Mouse (Mus musculus): ENCODE measurements around the gene Tgfb1i1. TPM values are rescaled to one million over a fixed set of nuclear protein-coding genes. Genes with fewer than 3 reads are reported as not detected.

Gene Tgfb1i1
- 111 and 113 TPM in 2 replicates for polyA plus RNA-seq (2015; fragmentation: Nextera tagmentation; extraction: Ambion mirVana)

DNA sequence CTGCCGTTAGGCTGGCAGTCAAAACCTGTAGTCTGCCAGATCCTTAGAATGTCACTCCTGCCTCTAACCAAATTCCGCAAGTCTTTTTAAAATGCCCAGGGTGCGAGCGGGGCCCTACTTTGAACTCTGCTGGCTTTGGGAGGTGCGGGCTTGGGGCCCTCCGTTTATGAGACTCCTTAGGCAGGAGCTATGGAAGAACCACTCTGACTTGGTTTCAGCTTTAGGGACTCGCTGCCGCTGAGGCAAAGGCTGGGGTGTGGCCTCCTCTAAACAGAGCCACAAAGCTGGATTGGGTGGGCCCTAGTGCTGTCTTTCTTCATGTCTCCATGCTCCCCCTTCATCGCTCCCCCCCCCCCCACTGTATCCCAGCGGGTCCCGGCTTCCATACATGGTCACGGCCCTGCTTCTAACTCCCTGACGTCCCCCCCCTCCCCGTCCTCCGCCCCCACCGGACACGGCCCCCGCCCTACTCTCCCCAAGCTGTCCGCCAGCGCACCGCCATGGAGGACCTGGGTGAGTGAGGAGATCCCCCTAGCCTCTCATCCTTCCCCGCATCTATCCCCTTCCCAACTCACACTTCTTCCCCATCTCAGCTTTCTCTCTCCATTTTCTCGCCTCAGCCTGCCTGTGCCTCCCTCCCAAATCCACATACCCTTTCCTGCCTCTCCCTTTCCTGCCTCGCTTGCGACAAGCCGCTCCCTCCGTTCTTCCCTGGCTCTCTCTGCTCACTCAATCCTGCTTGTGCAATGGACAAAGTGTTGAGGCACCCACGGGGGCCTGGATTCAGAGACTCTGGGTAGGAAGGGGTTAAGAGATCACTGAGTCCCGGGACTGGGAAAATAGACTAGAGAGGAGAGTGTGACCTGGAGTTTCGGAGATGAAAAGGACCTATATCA is at the start of gene Tgfb1i1:
Gene Tgfb1i1, plus strand, starts transcription at position 317 of the 896 bp plus-strand sequence.
- H3K36me3 ChIP-seq (ENCODE audit: control insufficient read depth, insufficient read depth), result peaks cover 28% of the 10 kb centered on the region
- 4% methylated on average over 29 of the region's 30 CpGs for WGBS
- TF ChIP-seq CTCF (IDR thresholded peaks at IDR 0.05; ENCODE audit: low read depth), result no peak

DNA sequence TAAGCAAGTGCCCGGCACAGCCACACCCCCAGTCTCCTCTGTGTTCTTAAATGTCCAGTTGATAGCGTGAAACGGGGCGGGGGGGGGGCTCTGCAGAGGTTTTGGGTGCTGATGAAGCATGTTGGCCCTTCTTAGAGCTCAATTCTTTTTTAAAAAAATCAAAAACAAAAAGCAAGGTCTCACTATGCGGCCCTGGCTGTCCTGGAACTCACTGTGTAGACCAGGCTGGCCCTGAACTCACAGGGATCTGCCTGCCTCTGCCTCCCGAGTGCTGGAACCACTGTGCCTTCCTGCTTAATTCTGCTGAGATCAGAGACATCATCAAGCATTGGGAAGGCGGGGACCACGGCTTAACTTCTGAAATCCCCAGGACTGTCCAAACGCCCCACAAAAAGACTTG is 45.0 kb upstream of the Tgfb1i1 start:
- no peaks in the 10 kb centered on the region for H3K9me3 ChIP-seq (ENCODE audit: control insufficient read depth)
- no peak for TF ChIP-seq CTCF (IDR thresholded peaks at IDR 0.05; ENCODE audit: low read depth)
- H3K9ac ChIP-seq (ENCODE audit: low read depth, low read length), result no peak overlapping the region
- no peak overlapping the region for H3K4me2 ChIP-seq (replicated peaks; ENCODE audit: low read depth)
- no peak for ATAC-seq
- no peak overlapping the region for H3K27ac ChIP-seq (ENCODE audit: low read depth, low read length)
- no peak overlapping the region for H3K4me3 ChIP-seq (ENCODE audit: low read depth, low read length)
- H3K4me1 ChIP-seq (replicated peaks; ENCODE audit: control insufficient read depth, insufficient read depth, low read length), result no peaks in the 10 kb centered on the region; the same call in 1 of the 2 replicates
- no peaks in the 10 kb centered on the region for H3K27me3 ChIP-seq (replicated peaks; ENCODE audit: control insufficient read depth, insufficient read depth, low read length)
- H3K36me3 ChIP-seq (ENCODE audit: control insufficient read depth, insufficient read depth), result no peaks in the 10 kb centered on the region
- 87% methylated on average over 9 of the region's 9 CpGs for WGBS

More for the DNA sequence above, at the start of gene Tgfb1i1:
- Histone ChIP-seq H3K4me2 (replicated peaks; ENCODE audit: low read depth) (peak within 1 kb of the TSS; percentile 63), H3K27me3 (replicated peaks; ENCODE audit: control insufficient read depth, insufficient read depth, low read length) (no peaks in the 10 kb centered on the region), H3K4me1 (replicated peaks; ENCODE audit: control insufficient read depth, insufficient read depth, low read length) (0 out of 2 replicates have a peak, but pooled peaks cover 3% of the 10 kb centered on the region), H3K4me3 (ENCODE audit: low read depth, low read length) (peak within 1 kb of the TSS; percentile 56), H3K9me3 (ENCODE audit: control insufficient read depth) (no peaks in the 10 kb centered on the region), H3K27ac (ENCODE audit: low read depth, low read length) (peak within 1 kb of the TSS; percentile 69), H3K9ac (ENCODE audit: low read depth, low read length) (peak within 1 kb of the TSS; percentile 65)
- ATAC-seq, result peak; percentile 47

DNA sequence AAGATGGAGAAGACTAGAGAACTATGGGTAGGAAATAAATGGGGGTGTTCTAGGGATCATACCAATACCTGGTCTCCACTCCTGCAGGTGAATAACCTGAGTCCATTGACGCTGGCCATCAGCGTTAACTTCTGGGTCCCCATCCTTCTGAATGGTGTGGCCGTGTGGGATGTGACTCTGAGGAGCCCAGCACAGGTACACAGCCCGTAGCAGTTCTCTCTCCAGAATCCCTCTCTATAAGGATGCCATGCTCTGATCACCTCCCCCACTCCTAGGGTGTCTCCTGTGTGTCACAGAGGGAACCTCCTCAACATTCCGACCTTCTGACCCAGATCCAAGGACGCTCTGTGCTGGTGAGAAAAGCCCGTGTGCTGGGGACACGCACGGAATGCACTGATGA is 43.5 kb upstream of the Tgfb1i1 start:
- no peak overlapping the region for H3K4me3 ChIP-seq (ENCODE audit: low read depth, low read length)
- H3K4me2 ChIP-seq (replicated peaks; ENCODE audit: low read depth), result no peak overlapping the region
- no peaks in the 10 kb centered on the region for H3K36me3 ChIP-seq (ENCODE audit: control insufficient read depth, insufficient read depth)
- H3K27ac ChIP-seq (ENCODE audit: low read depth, low read length), result no peak overlapping the region
- WGBS, result 84% methylated on average over 9 of the region's 9 CpGs
- no peaks in the 10 kb centered on the region for H3K27me3 ChIP-seq (replicated peaks; ENCODE audit: control insufficient read depth, insufficient read depth, low read length)
- no peak overlapping the region for H3K9ac ChIP-seq (ENCODE audit: low read depth, low read length)
- no peaks in the 10 kb centered on the region for H3K9me3 ChIP-seq (ENCODE audit: control insufficient read depth)
- TF ChIP-seq CTCF (IDR thresholded peaks at IDR 0.05; ENCODE audit: low read depth), result no peak
- ATAC-seq, result no peak
- no peaks in the 10 kb centered on the region; the same call in 1 of the 2 replicates for H3K4me1 ChIP-seq (replicated peaks; ENCODE audit: control insufficient read depth, insufficient read depth, low read length)

DNA sequence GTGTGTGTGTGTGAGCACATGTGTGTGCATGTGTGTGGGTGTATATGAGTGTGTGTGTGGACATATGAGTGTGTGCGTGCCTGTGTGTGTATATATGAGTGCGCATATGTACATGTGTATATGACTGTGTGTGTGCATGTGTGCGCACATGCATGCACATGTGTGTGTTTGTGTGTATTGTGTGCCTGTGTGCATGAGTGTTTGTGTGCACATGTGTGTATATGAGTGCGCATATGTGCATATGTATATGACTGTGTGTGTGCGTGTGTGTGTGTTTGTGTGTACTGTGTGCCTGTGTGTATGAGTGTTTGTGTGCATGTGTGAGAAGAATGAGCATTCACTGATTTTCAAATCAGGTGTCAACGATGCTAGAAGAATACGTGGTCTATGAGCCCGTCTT is 42.4 kb upstream of the Tgfb1i1 start:
- Histone ChIP-seq H3K9ac (ENCODE audit: low read depth, low read length) (no peak overlapping the region), H3K9me3 (ENCODE audit: control insufficient read depth) (no peaks in the 10 kb centered on the region), H3K36me3 (ENCODE audit: control insufficient read depth, insufficient read depth) (no peaks in the 10 kb centered on the region), H3K4me2 (replicated peaks; ENCODE audit: low read depth) (no peak overlapping the region), H3K27ac (ENCODE audit: low read depth, low read length) (no peak overlapping the region), H3K27me3 (replicated peaks; ENCODE audit: control insufficient read depth, insufficient read depth, low read length) (no peaks in the 10 kb centered on the region), H3K4me1 (replicated peaks; ENCODE audit: control insufficient read depth, insufficient read depth, low read length) (no peaks in the 10 kb centered on the region; the same call in 1 of the 2 replicates), H3K4me3 (ENCODE audit: low read depth, low read length) (no peak overlapping the region)
- WGBS, result 93% methylated on average over 8 of the region's 8 CpGs
- ATAC-seq, result no peak
- TF ChIP-seq CTCF (IDR thresholded peaks at IDR 0.05; ENCODE audit: low read depth), result no peak

DNA sequence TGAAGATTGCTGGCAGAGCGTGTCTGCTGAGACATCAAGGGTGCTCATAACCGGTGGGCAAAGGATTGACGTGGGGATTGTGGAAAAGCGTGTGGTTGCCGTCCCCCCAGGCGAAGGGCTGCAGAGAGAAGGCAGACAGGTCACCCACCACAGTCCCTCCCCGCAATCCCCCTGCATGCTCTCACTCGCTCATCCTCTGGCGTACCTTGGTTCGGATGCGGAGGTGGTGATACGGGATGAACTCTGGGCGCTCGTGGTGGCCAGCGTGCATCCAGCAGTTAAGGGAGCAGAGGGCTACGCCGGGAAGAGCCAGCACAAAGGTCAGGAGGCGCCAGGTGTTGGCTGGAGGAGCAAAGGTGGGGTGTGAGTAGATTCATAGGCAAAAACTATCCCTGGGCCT is 40.9 kb upstream of the Tgfb1i1 start:
- no peaks in the 10 kb centered on the region; the same call in 1 of the 2 replicates for H3K4me1 ChIP-seq (replicated peaks; ENCODE audit: control insufficient read depth, insufficient read depth, low read length)
- no peaks in the 10 kb centered on the region for H3K9me3 ChIP-seq (ENCODE audit: control insufficient read depth)
- H3K27me3 ChIP-seq (replicated peaks; ENCODE audit: control insufficient read depth, insufficient read depth, low read length), result no peaks in the 10 kb centered on the region
- no peak overlapping the region for H3K9ac ChIP-seq (ENCODE audit: low read depth, low read length)
- ATAC-seq, result no peak
- no peak overlapping the region for H3K27ac ChIP-seq (ENCODE audit: low read depth, low read length)
- no peak overlapping the region for H3K4me2 ChIP-seq (replicated peaks; ENCODE audit: low read depth)
- TF ChIP-seq CTCF (IDR thresholded peaks at IDR 0.05; ENCODE audit: low read depth), result no peak
- no peaks in the 10 kb centered on the region for H3K36me3 ChIP-seq (ENCODE audit: control insufficient read depth, insufficient read depth)
- H3K4me3 ChIP-seq (ENCODE audit: low read depth, low read length), result no peak overlapping the region
- 77% methylated on average over 18 of the region's 18 CpGs for WGBS

DNA sequence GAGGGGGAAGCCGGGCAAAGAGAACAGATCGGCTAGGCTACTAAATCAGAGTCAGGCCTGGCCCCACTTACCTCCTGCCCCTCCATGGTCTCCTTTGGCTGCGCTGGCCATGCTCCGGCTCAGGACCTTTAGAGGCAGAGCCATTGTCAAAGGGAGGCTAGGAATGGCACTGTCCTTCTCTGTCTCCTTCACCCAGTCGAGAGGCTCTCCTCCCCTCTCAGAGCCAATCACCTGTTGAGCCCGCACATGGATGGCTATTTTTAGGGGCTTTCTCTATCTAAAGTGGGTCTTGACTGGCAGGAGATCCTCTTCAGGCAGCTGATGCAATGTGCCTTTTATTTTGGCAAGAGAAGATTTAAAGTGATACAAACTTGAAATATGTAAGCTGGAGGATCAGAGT is 40.5 kb upstream of the Tgfb1i1 start, which contains the start of gene Cox6a2:
Gene Cox6a2, minus strand, starts transcription at position 236 of the 400 bp plus-strand sequence.
- Histone ChIP-seq H3K36me3 (ENCODE audit: control insufficient read depth, insufficient read depth) (no peaks in the 10 kb centered on the region), H3K4me1 (replicated peaks; ENCODE audit: control insufficient read depth, insufficient read depth, low read length) (no peaks in the 10 kb centered on the region; the same call in 1 of the 2 replicates), H3K4me3 (ENCODE audit: low read depth, low read length) (no peak within 1 kb of the TSS), H3K9me3 (ENCODE audit: control insufficient read depth) (no peaks in the 10 kb centered on the region), H3K27ac (ENCODE audit: low read depth, low read length) (no peak within 1 kb of the TSS), H3K27me3 (replicated peaks; ENCODE audit: control insufficient read depth, insufficient read depth, low read length) (no peaks in the 10 kb centered on the region), H3K9ac (ENCODE audit: low read depth, low read length) (no peak within 1 kb of the TSS), H3K4me2 (replicated peaks; ENCODE audit: low read depth) (no peak within 1 kb of the TSS)
- no peak for ATAC-seq
- no peak for TF ChIP-seq CTCF (IDR thresholded peaks at IDR 0.05; ENCODE audit: low read depth)
- 86% methylated on average over 6 of the region's 6 CpGs for WGBS
